Mouse (Mus musculus) frontal cortex, postnatal 25 days (tissue): ENCODE measurements around the gene Kansl1.

Experiments
- DNase-seq, 2 experiments: peaks; one replicate each; pipeline ENCODE4 v3.0.0; 2022; ENCODE audit warnings: low spot score in 2 of 2

Gene Kansl1

GRCm38 (mm10) chr11:104309377-104310225 lies 159.1 kb downstream of the Kansl1 start:
- no peak for DNase-seq

- no peak for DNase-seq
Observed at GRCm38 (mm10) chr11:104307136-104307535, 161.5 kb downstream of the Kansl1 start.

DNA sequence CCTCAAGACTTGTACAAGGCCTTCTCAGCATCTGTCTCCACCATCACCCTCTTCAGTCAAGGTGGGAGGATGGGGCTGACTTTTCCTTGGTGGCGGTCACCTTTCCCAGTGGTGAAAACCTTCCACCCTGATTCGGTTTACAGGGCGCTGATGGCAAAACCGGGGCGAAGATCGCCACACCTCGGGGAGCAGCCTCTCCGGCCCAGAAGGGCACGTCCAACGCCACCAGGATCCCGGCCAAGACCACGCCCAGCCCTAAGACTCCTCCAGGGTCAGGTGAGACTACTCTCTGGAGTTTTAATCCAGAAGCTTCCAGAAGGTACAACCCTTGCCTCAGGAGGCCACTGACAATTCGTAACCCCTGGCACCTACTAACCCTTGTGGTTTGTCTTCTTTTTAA lies 162.2 kb downstream of the Kansl1 start:
- no peak for DNase-seq

DNA sequence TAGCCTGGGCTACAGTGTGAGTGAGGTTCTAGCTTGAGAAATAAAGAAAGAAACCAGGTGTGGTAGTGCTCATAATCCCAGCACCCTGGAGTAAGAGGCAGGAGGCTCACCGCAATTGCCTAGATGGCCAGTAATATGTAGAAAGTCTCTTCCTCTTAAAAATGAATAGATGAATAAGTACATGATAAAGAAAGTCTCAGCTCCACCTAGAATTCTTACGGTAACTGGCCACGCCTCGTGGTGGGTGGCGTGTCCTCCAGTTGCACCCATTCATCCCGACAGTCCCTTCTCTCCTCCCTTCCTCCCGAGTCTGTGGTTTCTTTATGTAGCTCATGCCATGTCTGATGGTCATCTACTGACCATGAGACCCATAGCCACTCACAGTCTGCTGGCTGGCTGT lies 162.9 kb downstream of the Kansl1 start:
- no peak for DNase-seq

- DNase-seq, result no peak
Observed at GRCm38 (mm10) chr11:104303088-104303960, 165.3 kb downstream of the Kansl1 start.

DNA sequence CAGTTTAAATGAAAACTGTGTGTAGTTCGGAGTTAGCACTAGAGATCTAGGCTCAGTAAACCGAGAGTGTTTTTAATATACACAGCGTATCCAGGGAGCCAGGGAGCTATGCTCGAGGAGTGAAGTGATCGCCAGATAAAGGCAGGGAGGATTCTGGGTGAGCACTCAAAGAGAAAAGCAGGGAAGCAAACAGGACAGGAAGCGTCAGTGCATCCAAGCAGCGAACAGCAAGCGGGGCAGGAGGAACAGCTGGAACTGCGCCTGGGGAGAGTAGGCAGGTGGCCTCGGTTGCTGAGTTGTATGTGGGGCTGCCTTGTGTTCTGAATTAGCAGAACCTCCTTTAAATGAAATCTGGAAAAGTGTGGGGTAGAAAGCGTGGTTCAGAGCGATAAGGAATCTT lies 166.0 kb downstream of the Kansl1 start:
- no peak for DNase-seq

GRCm38 (mm10) chr11:104297671-104298070 lies 171.0 kb downstream of the Kansl1 start:
- no peak for DNase-seq

DNA sequence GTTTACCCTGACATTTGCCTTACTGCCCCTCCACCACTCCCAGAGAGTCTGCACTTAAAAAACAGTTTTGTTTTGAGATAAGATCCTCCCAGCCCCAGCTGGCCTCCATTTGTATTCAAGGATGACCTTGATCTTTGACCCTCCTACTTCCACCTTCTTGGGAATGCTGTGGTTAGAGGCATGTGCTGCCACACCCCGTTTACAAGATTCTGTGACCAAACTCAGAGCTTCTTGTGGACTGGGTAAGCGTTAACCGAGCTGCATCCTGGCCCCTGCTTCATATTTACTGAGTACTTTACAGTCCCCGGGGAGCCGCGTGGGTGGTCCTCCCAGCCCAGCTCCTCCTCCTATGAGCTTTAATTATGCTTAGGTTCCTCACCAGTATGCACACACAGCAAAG lies 173.0 kb downstream of the Kansl1 start:
- DNase-seq, result no peak

GRCm38 (mm10) chr11:104295145-104295544 lies 173.5 kb downstream of the Kansl1 start:
- no peak for DNase-seq

DNA sequence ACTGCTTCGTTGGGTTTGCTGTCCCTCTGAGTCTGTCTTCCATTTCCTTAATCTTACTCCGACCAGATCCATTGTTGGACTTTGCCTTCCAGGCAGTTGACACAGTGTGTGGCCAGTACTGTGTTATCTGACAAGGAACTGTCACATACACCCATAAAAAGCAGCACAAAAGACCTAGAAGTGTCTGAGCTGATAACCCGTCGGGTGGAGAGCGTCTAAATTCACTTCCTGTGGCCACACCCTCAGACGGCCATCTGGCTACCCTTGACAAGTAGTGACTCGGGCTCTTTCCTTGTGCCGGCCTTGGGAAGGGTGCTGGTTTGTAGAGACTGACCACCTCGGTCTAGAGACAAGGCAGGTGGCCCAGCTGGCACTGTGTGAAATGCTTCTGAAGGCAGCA lies 175.4 kb downstream of the Kansl1 start:
- no peak for DNase-seq

DNA sequence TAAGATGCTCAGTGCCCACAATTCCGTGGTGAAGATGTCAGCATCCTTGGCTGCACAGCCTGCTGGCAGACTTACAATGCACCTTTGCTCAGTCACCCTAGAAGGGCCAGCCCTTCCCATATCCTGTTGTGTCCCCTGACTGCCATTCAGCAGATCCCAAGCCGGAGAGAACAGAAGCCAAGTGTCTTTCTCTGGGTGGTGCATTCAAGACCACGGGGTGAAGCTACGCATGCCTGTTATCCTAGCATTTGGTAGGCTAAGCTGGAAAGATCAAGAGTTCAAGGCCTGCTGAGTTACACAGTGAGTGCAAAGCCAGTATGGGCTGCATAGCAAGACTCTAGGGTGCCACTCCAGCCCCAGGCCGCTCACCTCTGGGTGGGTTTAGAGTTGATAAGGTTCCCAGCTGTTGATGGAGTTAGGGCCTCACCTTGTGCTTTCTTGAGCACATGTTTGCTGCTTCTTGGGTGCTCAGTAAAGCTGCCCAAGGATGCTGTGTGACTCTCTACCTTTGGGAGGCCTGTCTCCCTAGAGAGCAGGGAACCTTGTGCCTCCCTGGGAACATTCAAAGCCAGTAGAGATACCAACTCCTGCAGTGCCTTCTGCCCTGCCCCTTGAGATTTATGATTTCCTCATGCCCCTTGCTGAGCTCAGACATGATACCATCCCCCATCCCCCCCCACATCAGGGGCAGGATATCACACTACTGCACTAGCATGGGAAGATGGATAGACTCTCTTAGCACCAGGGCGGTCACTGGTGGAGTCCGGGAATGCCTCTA lies 176.0 kb downstream of the Kansl1 start:
- no peak for DNase-seq

- peak; percentile 45 to 55 for DNase-seq
Observed at GRCm38 (mm10) chr11:104289199-104290031, 179.2 kb downstream of the Kansl1 start.

GRCm38 (mm10) chr11:104288835-104289198 lies 179.8 kb downstream of the Kansl1 start:
- peak in 1 of 2 experiments; percentile 33 for DNase-seq

DNA sequence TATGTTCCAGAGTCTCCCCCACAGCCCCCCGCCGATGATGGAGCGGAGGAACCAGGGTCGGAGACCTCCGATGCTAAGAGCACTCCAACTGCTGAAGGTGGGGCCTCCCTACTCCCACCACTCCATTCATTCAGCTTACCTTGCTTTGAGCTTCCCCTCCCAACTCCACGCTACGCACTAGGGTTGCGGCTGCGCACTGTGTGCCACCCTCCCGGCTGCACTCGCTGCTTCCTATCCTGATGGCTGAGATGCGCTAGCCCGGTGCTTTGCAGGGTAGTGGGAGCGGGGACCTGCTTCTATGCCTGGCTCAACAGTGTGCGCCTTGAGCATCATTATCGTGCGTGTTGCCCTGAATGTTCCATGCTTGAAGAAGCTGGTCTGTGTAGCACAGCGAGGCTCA lies 181.5 kb downstream of the Kansl1 start:
- no peak for DNase-seq
